Mouse (Mus musculus): ENCODE measurements around the gene Slc51b. TPM values are rescaled to one million over a fixed set of nuclear protein-coding genes. Genes with fewer than 3 reads are reported as not detected.

Gene Slc51b
- polyA plus RNA-seq, 1 experiment from 2014 or later, result not detected

- Histone ChIP-seq H3K27me3 (ENCODE audit: control insufficient read depth, insufficient read depth, low read length) (no peaks in the 10 kb centered on the region), H3K27ac (no peak overlapping the region), H3K9me3 (ENCODE audit: control insufficient read depth, low read length) (no peaks in the 10 kb centered on the region), H3K4me3 (replicated peaks; ENCODE audit: low read length) (no peak overlapping the region), H3K9ac (no peak overlapping the region), H3K4me1 (replicated peaks; ENCODE audit: control insufficient read depth, insufficient read depth, low read length) (no peaks in the 10 kb centered on the region), H3K4me2 (replicated peaks) (no peak overlapping the region), H3K36me3 (replicated peaks; ENCODE audit: control insufficient read depth, insufficient read depth) (0 out of 2 replicates have a peak, but pooled peaks cover 6% of the 10 kb centered on the region)
- ATAC-seq (ENCODE audit: low FRiP score), result no peak
- WGBS, result 68% methylated on average over 3 of the region's 3 CpGs
- DNase-seq (ENCODE audit: low spot score), result no peak
These were observed 40.0 kb downstream of the Slc51b start for GRCm38 (mm10) chr9:65382751-65383097.

DNA sequence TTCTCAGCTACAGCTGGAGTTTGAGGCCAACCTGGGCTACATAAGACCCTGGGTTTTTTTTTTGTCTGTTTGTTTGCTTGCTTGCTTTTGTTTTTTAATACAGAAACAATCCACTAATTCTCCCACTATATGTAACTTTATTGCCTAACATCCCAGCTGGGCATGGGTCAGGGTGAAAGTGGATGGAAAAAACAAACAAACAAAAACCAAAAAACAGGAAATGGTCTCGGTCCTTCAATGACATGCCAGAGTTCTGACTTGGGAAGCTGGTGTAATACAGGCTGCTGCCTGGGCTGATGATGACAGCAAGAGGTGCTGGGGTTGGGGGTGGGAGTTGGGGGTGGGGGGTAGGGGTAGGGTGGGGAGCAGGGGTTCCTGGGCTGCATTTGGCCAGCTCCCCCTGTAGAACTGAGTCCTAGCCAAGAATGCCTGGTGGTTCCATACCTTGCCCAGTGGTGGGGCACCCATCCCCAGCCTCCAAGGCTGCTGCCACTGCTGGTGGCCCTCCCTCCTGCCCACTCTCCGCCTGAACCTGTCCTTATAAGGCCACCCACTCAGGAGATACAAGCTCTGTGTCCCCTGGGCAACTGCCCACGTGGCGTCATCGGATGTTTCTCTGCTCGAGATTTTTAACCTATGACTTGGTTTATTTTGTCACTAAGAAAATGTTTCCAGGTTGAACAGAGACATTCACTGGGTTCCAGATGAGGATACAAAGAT, 40.6 kb downstream of the Slc51b start:
- no peak overlapping the region for H3K27ac ChIP-seq
- H3K4me3 ChIP-seq (replicated peaks; ENCODE audit: low read length), result no peak overlapping the region
- 83% methylated on average over 6 of the region's 6 CpGs for WGBS
- no peaks in the 10 kb centered on the region for H3K4me1 ChIP-seq (replicated peaks; ENCODE audit: control insufficient read depth, insufficient read depth, low read length)
- ATAC-seq (ENCODE audit: low FRiP score) (no peak), DNase-seq (ENCODE audit: low spot score) (no peak)
- H3K27me3 ChIP-seq (ENCODE audit: control insufficient read depth, insufficient read depth, low read length), result no peaks in the 10 kb centered on the region
- no peak overlapping the region for H3K9ac ChIP-seq
- no peak overlapping the region for H3K4me2 ChIP-seq (replicated peaks)
- 0 out of 2 replicates have a peak, but pooled peaks cover 9% of the 10 kb centered on the region for H3K36me3 ChIP-seq (replicated peaks; ENCODE audit: control insufficient read depth, insufficient read depth)
- H3K9me3 ChIP-seq (ENCODE audit: control insufficient read depth, low read length), result no peaks in the 10 kb centered on the region

GRCm38 (mm10) chr9:65381017-65381590, 41.7 kb downstream of the Slc51b start:
- no peaks in the 10 kb centered on the region for H3K27me3 ChIP-seq (ENCODE audit: control insufficient read depth, insufficient read depth, low read length)
- peaks cover 14% of the 10 kb centered on the region; the same call in 1 of the 2 replicates for H3K36me3 ChIP-seq (replicated peaks; ENCODE audit: control insufficient read depth, insufficient read depth)
- no peak overlapping the region for H3K4me2 ChIP-seq (replicated peaks)
- H3K27ac ChIP-seq, result no peak overlapping the region
- no peaks in the 10 kb centered on the region for H3K9me3 ChIP-seq (ENCODE audit: control insufficient read depth, low read length)
- DNase-seq (ENCODE audit: low spot score) (no peak), ATAC-seq (ENCODE audit: low FRiP score) (no peak)
- WGBS, result 70% methylated on average over 4 of the region's 4 CpGs
- H3K9ac ChIP-seq, result no peak overlapping the region
- H3K4me3 ChIP-seq (replicated peaks; ENCODE audit: low read length), result no peak overlapping the region
- H3K4me1 ChIP-seq (replicated peaks; ENCODE audit: control insufficient read depth, insufficient read depth, low read length), result no peaks in the 10 kb centered on the region

DNA sequence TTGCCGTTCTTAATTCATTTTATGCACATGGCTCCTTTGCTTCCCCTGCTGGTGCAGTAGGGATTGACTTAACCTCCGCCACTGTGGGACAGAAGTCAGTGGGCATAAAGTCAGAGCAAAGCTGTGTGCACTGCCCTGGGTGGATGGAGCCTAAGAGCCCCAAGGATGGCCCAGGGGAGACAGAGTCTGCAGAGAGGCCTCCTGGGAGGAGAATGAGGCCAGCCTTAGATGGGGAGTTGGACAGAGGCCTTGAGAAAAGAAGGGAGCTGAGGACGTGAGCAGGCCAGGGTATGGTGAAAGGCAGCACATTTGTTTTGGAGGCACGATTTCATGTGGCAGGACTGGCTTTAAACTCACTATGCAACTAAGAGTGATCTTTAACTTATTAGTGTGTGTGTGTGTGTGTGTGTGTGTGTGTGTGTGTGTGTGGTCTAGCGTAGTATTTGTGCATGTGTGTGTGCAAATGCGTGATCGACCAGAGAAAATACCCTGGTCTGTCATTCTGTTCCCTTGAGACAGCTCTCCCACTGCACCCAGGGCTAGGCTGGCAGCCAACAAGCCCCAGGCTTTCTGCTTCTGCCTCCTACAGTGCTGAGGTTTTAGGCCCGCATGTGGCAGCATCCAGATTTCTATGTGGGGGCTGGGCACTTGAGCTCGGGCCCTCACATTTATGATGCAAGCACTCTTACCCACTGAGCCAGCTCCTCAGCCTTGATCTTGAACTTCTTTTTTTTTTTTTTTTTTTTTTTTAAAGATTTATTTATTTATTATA, 47.4 kb downstream of the Slc51b start:
- H3K9ac ChIP-seq, result no peak overlapping the region
- DNase-seq (ENCODE audit: low spot score) (no peak), ATAC-seq (ENCODE audit: low FRiP score) (no peak)
- no peak overlapping the region for H3K4me3 ChIP-seq (replicated peaks; ENCODE audit: low read length)
- 80% methylated on average over 9 of the region's 9 CpGs for WGBS
- H3K27me3 ChIP-seq (ENCODE audit: control insufficient read depth, insufficient read depth, low read length), result no peaks in the 10 kb centered on the region
- no peaks in the 10 kb centered on the region for H3K9me3 ChIP-seq (ENCODE audit: control insufficient read depth, low read length)
- peaks cover 39% of the 10 kb centered on the region for H3K36me3 ChIP-seq (replicated peaks; ENCODE audit: control insufficient read depth, insufficient read depth)
- no peak overlapping the region for H3K4me2 ChIP-seq (replicated peaks)
- no peak overlapping the region for H3K27ac ChIP-seq
- H3K4me1 ChIP-seq (replicated peaks; ENCODE audit: control insufficient read depth, insufficient read depth, low read length), result no peaks in the 10 kb centered on the region

DNA sequence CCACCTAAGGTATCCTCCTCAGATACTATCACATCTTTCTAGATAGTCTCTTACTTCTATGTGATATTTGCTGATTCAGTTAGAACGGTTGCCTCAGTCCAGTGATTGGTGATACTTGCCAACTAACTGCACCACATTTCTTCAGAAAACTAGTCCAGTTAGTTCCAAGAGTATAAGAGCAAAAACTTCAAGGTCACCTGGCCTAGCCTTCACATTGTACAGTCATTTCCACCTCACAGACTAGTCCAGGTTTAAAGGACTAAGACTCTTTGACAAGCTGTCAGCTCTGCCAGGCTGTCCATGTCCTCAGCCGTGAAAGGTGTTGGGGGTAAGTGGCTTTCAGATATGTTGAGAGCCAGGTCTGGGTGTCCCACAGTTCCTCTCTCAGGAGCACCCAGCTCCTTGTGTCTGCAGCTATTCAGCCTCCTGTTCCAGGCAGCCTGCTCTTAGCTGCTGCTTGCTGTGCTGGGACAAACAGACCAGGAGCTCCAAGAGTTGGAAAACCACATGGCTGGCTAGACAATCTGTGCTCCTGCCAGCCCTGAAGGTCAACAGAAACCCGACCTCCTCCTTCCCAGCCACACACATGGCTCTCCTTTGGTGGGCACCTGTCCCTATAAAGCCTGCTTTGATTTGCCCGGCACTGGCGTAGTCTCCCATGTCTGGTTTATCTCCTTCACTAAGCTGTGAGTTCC, 48.1 kb downstream of the Slc51b start:
- peaks cover 39% of the 10 kb centered on the region for H3K36me3 ChIP-seq (replicated peaks; ENCODE audit: control insufficient read depth, insufficient read depth)
- H3K27ac ChIP-seq, result no peak overlapping the region
- 87% methylated on average over 5 of the region's 5 CpGs for WGBS
- DNase-seq (ENCODE audit: low spot score), result no peak
- H3K9me3 ChIP-seq (ENCODE audit: control insufficient read depth, low read length), result no peaks in the 10 kb centered on the region
- no peak overlapping the region for H3K4me3 ChIP-seq (replicated peaks; ENCODE audit: low read length)
- H3K9ac ChIP-seq, result no peak overlapping the region
- no peaks in the 10 kb centered on the region for H3K27me3 ChIP-seq (ENCODE audit: control insufficient read depth, insufficient read depth, low read length)
- no peak for ATAC-seq (ENCODE audit: low FRiP score)
- no peaks in the 10 kb centered on the region for H3K4me1 ChIP-seq (replicated peaks; ENCODE audit: control insufficient read depth, insufficient read depth, low read length)
- H3K4me2 ChIP-seq (replicated peaks), result no peak overlapping the region

- H3K27me3 ChIP-seq (ENCODE audit: control insufficient read depth, insufficient read depth, low read length), result no peaks in the 10 kb centered on the region
- 76% methylated on average over 4 of the region's 4 CpGs for WGBS
- peaks cover 37% of the 10 kb centered on the region for H3K36me3 ChIP-seq (replicated peaks; ENCODE audit: control insufficient read depth, insufficient read depth)
- no peak overlapping the region for H3K4me3 ChIP-seq (replicated peaks; ENCODE audit: low read length)
- H3K4me2 ChIP-seq (replicated peaks), result no peak overlapping the region
- no peak overlapping the region for H3K9ac ChIP-seq
- no peak overlapping the region for H3K27ac ChIP-seq
- ATAC-seq (ENCODE audit: low FRiP score) (no peak), DNase-seq (ENCODE audit: low spot score) (no peak)
- no peaks in the 10 kb centered on the region for H3K9me3 ChIP-seq (ENCODE audit: control insufficient read depth, low read length)
- no peaks in the 10 kb centered on the region for H3K4me1 ChIP-seq (replicated peaks; ENCODE audit: control insufficient read depth, insufficient read depth, low read length)
These were observed 50.3 kb downstream of the Slc51b start for GRCm38 (mm10) chr9:65372449-65372848.

DNA sequence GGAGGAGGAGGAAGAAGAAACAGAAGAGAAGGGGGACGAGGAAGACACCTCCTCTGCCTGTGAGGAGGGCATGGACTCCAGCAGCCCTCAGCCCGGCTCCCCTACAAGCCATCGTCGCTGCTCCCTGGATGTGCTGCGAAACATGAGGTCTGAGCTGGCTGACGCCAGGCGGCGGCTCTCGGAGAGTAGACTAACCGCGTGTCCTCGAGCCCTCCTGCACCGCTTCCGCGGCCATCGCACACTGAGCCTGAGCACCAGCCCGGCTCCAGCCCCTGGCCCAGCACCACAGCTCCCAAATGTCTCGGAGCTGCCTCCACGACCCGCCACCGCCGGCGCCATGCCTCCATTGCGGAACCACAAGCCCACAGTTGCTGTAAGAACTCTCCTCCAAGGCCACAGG, 51.0 kb downstream of the Slc51b start:
- H3K4me3 ChIP-seq (replicated peaks; ENCODE audit: low read length), result no peak overlapping the region
- no peaks in the 10 kb centered on the region for H3K27me3 ChIP-seq (ENCODE audit: control insufficient read depth, insufficient read depth, low read length)
- H3K4me2 ChIP-seq (replicated peaks), result no peak overlapping the region
- no peaks in the 10 kb centered on the region for H3K9me3 ChIP-seq (ENCODE audit: control insufficient read depth, low read length)
- WGBS, result 86% methylated on average over 24 of the region's 24 CpGs
- ATAC-seq (ENCODE audit: low FRiP score), result no peak
- H3K4me1 ChIP-seq (replicated peaks; ENCODE audit: control insufficient read depth, insufficient read depth, low read length), result no peaks in the 10 kb centered on the region
- no peak overlapping the region for H3K9ac ChIP-seq
- H3K36me3 ChIP-seq (replicated peaks; ENCODE audit: control insufficient read depth, insufficient read depth), result peaks cover 31% of the 10 kb centered on the region
- H3K27ac ChIP-seq, result no peak overlapping the region
- DNase-seq (ENCODE audit: low spot score), result no peak

DNA sequence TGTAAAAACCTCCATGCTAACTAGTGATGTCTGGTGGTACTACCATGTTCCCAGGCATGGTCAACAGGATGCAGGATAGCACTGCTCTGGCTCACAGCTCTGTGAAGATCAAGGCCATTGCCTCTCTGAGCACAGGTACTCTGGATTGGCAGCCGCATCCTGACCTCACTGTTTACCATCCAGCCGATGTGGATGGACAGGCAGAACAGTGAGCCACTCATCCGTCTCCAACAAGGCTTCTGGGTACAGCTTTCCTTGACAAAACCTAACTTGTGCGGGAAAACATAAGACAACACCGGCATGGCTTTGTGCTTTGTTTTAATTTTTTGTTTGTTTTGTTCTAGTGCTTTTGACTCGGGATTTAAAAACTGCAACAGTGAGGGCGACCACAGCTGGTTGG, 57.0 kb downstream of the Slc51b start:
- Histone ChIP-seq H3K9ac (no peak overlapping the region), H3K27me3 (ENCODE audit: control insufficient read depth, insufficient read depth, low read length) (no peaks in the 10 kb centered on the region), H3K9me3 (ENCODE audit: control insufficient read depth, low read length) (no peaks in the 10 kb centered on the region), H3K4me2 (replicated peaks) (no peak overlapping the region), H3K36me3 (replicated peaks; ENCODE audit: control insufficient read depth, insufficient read depth) (peaks cover 46% of the 10 kb centered on the region), H3K27ac (no peak overlapping the region), H3K4me3 (replicated peaks; ENCODE audit: low read length) (no peak overlapping the region), H3K4me1 (replicated peaks; ENCODE audit: control insufficient read depth, insufficient read depth, low read length) (no peaks in the 10 kb centered on the region)
- DNase-seq (ENCODE audit: low spot score) (no peak), ATAC-seq (ENCODE audit: low FRiP score) (no peak)
- 94% methylated on average over 7 of the region's 7 CpGs for WGBS

- Histone ChIP-seq H3K4me1 (replicated peaks; ENCODE audit: control insufficient read depth, insufficient read depth, low read length) (no peaks in the 10 kb centered on the region), H3K4me2 (replicated peaks) (no peak overlapping the region), H3K27me3 (ENCODE audit: control insufficient read depth, insufficient read depth, low read length) (no peaks in the 10 kb centered on the region), H3K9ac (no peak overlapping the region), H3K27ac (no peak overlapping the region), H3K36me3 (replicated peaks; ENCODE audit: control insufficient read depth, insufficient read depth) (peaks cover 61% of the 10 kb centered on the region), H3K9me3 (ENCODE audit: control insufficient read depth, low read length) (no peaks in the 10 kb centered on the region), H3K4me3 (replicated peaks; ENCODE audit: low read length) (no peak overlapping the region)
- 74% methylated on average over 9 of the region's 9 CpGs for WGBS
- DNase-seq (ENCODE audit: low spot score) (no peak), ATAC-seq (ENCODE audit: low FRiP score) (no peak)
These were observed 59.1 kb downstream of the Slc51b start for GRCm38 (mm10) chr9:65363684-65364083.

Data from hindbrain, embryonic 14.5 days (tissue).